Mouse (Mus musculus) heart, embryonic 15.5 days (tissue): ENCODE results near the gene Etv6. TPM values are rescaled to one million over a fixed set of nuclear protein-coding genes. Genes with fewer than 3 reads are reported as not detected.

ENCODE experiments used
- ATAC-seq: fragments of 200-750 bp; cut with Nextera tagmentation; replicated peaks from 2 replicates; pipeline ENCODE4 v1.8.0; 2017; ENCODE audit warnings: low read depth, moderate TSS enrichment; ENCODE audit not compliant: insufficient number of reproducible peaks, insufficient read depth, low FRiP score
- H3K27ac ChIP-seq: fragments of 300-500 bp; sonication (generic); 2 replicates; pipeline ENCODE4 v1.5.1; 2015; ENCODE audit warnings: mild to moderate bottlenecking, inconsistent platforms
- H3K27me3 ChIP-seq: fragments of 300-500 bp; sonication (generic); 2 replicates; pipeline ENCODE4 v1.6.1; 2015; ENCODE audit warnings: inconsistent platforms
- H3K36me3 ChIP-seq: fragments of 300-500 bp; sonication (generic); 2 replicates; pipeline ENCODE4 v1.6.1; 2015; ENCODE audit warnings: mild to moderate bottlenecking, inconsistent platforms
- H3K4me1 ChIP-seq: fragments of 300-500 bp; sonication (generic); replicated peaks from 2 replicates; pipeline ENCODE4 v1.6.1; 2015; ENCODE audit warnings: inconsistent platforms
- H3K4me2 ChIP-seq: fragments of 300-500 bp; sonication (generic); 2 replicates; pipeline ENCODE4 v1.6.1; 2015; ENCODE audit warnings: inconsistent platforms, mild to moderate bottlenecking, moderate library complexity
- H3K4me3 ChIP-seq: fragments of 300-500 bp; sonication (generic); 2 replicates; pipeline ENCODE4 v1.5.1; 2015; ENCODE audit warnings: mild to moderate bottlenecking, inconsistent platforms
- H3K9ac ChIP-seq: fragments of 300-500 bp; sonication (generic); 2 replicates; pipeline ENCODE4 v1.6.1; 2015; ENCODE audit warnings: mild to moderate bottlenecking, inconsistent platforms
- H3K9me3 ChIP-seq: fragments of 300-500 bp; sonication (generic); replicated peaks from 2 replicates; pipeline ENCODE4 v1.6.1; 2016; ENCODE audit warnings: inconsistent platforms
- WGBS: fragments of 180-500 bp; shearing (Covaris S2); methylation state at CpG from one replicate; pipeline ENCODE4 v1.1.7; 2015; ENCODE audit warnings: mixed read lengths; 5-methylcytosine and 5-hydroxymethylcytosine counted together
- polyA plus RNA-seq: library from polyadenylated mRNA; unstranded; fragments of >200 nt; fragmentation: Nextera tagmentation; extraction: Ambion mirVana; gene quantifications from 2 replicates; pipeline ENCODE4 v1.2.1, GENCODE M21; 2015

Etv6 gene
- polyA plus RNA-seq, 1 experiment from 2014 or later, result 9.9 TPM

DNA sequence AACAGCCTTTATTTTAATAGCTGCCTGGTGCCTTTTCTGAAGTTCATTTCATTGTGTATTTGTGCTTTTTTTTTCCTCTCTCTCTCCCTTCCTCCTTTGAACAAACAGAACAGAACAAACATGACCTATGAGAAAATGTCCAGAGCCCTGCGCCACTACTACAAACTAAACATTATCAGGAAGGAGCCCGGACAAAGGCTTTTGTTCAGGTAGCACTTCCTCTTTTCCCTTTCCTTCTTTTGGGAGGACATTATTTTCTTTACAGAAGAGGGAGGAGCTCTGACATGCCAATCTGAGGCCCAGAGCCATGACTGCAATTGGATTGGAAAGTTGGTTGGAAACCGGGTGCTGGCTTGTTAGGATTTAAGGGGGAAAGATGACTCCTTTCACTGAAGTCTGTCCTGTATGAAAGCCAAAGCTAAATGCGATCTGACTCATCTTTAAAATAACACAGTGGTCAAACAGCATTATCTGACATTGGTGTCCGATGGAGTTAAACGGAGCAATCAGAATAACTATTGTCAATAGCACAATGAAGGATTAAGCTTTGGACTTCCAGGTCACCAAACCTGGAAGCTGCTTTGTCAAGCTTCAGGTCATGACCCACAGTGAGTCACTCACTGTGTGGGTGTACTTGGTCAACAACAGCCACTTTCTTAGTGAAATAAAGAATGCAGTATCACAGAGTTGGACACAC, 227.6 kb downstream of the Etv6 start:
- peaks cover 10% of the 10 kb centered on the region for H3K4me1 ChIP-seq
- no peaks in the 10 kb centered on the region for H3K9me3 ChIP-seq
- peaks cover 56% of the 10 kb centered on the region for H3K36me3 ChIP-seq
- peak overlapping the region; percentile 65 for H3K27ac ChIP-seq
- H3K4me2 ChIP-seq, result no peak overlapping the region
- H3K4me3 ChIP-seq, result no peak overlapping the region
- no peaks in the 10 kb centered on the region for H3K27me3 ChIP-seq
- H3K9ac ChIP-seq, result no peak overlapping the region
- 71% methylated on average over 6 of the region's 6 CpGs for WGBS
- ATAC-seq, result no peak; the same call in 1 of the 2 replicates

DNA sequence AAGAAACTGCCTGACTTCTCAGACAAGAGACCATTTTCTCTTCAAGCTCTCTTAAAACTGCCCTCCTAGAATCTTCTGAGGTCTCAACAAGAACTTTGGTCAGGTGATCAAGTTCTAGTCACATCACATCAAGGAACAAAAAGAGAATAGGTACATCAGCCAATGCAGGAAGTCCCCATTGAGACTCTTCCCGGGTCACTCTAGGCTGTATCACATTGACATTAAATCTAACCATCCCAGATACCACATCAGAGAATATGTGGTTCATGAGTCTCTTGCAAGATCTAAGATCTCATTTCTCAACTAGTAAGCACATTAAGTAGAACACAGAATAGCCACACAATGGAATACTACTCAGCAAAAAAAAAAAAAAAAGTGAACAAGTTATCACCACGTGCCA, 238.4 kb downstream of the Etv6 start:
- Histone ChIP-seq H3K9me3 (no peaks in the 10 kb centered on the region), H3K9ac (no peak overlapping the region), H3K27ac (no peak overlapping the region), H3K4me1 (peaks cover 4% of the 10 kb centered on the region; the same call in 1 of the 2 replicates), H3K27me3 (no peaks in the 10 kb centered on the region), H3K36me3 (peaks cover 10% of the 10 kb centered on the region; the same call in 1 of the 2 replicates), H3K4me3 (no peak overlapping the region), H3K4me2 (no peak overlapping the region)
- WGBS, result 79% methylated on average over 2 of the region's 2 CpGs
- ATAC-seq, result no peak

DNA sequence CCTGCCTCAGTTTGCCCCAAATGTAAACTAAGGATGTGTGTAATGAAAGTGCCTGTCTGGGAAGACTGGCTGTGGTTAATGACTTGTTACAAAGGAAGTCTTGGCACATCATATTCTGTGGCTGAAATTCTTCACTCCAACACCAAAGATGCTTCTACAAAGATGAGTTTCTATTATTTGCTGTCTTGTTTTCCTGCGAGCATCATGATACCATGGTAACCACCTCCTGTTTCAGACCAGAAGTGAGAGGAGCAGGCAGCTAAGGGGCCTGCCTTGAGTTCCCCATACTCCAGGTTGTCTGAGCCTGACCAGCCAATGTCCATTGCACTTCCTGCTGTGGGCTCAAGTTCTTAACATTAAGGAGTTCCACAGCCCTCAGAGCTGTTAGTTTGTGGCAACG, 241.5 kb downstream of the Etv6 start:
- no peak overlapping the region for H3K4me3 ChIP-seq
- H3K27ac ChIP-seq, result no peak overlapping the region
- WGBS, result 64% methylated on average over 2 of the region's 2 CpGs
- no peaks in the 10 kb centered on the region for H3K27me3 ChIP-seq
- H3K4me1 ChIP-seq, result peaks cover 4% of the 10 kb centered on the region; the same call in 1 of the 2 replicates
- H3K9me3 ChIP-seq, result no peaks in the 10 kb centered on the region
- no peak for ATAC-seq
- no peak overlapping the region for H3K4me2 ChIP-seq
- no peak overlapping the region for H3K9ac ChIP-seq
- H3K36me3 ChIP-seq, result no peaks in the 10 kb centered on the region

DNA sequence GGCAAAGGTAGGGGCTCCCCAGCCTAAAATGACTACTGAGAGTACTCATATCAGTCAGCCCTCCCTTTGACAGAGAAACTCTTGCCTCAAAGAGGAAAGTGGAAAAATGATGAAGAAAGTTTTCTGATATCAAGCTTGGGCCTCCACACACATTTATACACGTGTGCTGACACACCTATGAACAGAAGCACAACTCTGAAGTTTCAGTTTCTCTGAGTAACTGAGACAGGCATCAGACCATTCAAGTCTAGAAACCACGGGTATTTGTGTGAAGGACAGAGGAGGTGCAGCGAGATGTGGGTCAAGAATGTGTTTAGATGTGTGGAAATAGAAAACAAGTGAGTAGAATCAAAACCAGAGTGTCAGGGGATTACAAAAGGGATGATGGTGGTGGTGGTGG, 246.6 kb downstream of the Etv6 start:
- Histone ChIP-seq H3K27ac (no peak overlapping the region), H3K36me3 (no peaks in the 10 kb centered on the region), H3K9me3 (no peaks in the 10 kb centered on the region), H3K27me3 (no peaks in the 10 kb centered on the region), H3K4me1 (no peaks in the 10 kb centered on the region), H3K4me2 (no peak overlapping the region), H3K9ac (no peak overlapping the region), H3K4me3 (no peak overlapping the region)
- 66% methylated on average over 3 of the region's 3 CpGs for WGBS
- ATAC-seq, result no peak

DNA sequence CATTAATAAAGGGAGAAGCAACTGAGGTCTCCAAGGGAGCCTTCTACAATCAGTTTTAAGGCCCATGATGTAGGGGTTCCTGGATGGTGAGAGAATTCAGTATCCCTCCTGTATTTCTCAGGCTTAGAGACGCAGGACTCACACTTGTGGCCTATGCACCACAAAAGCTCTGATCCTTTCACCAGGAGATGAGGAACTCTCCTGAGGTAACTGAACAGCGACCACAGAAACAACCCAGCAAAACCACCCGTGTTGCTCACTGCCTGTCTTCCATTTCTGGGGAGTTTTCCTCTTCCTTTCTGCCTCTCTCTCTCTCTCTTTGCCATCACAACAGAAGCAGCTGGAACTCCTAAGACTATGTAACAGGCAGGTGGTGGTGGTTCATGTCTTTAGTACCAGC, 256.3 kb downstream of the Etv6 start:
- Histone ChIP-seq H3K9me3 (no peaks in the 10 kb centered on the region), H3K27ac (no peak overlapping the region), H3K4me2 (no peak overlapping the region), H3K27me3 (no peaks in the 10 kb centered on the region), H3K36me3 (no peaks in the 10 kb centered on the region), H3K9ac (no peak overlapping the region), H3K4me1 (peaks cover 6% of the 10 kb centered on the region), H3K4me3 (no peak overlapping the region)
- no peak for ATAC-seq
- WGBS, result 79% methylated on average over 3 of the region's 3 CpGs

DNA sequence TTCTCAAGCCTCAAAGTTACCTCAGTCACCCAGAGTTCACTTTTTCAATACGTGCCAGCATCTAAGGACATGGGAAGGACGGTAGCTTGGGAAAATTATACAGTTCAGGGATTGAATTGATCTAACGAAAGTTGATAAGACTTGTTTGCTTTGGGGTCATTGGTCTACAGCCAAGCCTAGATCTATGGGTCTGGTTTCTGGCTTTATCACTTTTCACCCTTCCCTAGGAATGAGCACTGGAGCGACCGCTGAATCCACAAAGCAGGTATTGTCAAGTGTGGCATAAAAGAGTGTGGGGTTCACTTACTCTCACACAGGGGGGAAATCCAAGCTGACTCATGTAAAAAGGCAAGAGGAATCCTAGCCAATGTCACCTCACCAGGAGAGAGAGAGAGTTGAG, 256.9 kb downstream of the Etv6 start:
- no peaks in the 10 kb centered on the region for H3K9me3 ChIP-seq
- no peaks in the 10 kb centered on the region for H3K27me3 ChIP-seq
- WGBS, result 80% methylated on average over 5 of the region's 5 CpGs
- H3K27ac ChIP-seq, result no peak overlapping the region
- H3K9ac ChIP-seq, result no peak overlapping the region
- no peak overlapping the region for H3K4me3 ChIP-seq
- no peaks in the 10 kb centered on the region for H3K36me3 ChIP-seq
- H3K4me1 ChIP-seq, result peaks cover 6% of the 10 kb centered on the region
- no peak for ATAC-seq
- H3K4me2 ChIP-seq, result no peak overlapping the region

DNA sequence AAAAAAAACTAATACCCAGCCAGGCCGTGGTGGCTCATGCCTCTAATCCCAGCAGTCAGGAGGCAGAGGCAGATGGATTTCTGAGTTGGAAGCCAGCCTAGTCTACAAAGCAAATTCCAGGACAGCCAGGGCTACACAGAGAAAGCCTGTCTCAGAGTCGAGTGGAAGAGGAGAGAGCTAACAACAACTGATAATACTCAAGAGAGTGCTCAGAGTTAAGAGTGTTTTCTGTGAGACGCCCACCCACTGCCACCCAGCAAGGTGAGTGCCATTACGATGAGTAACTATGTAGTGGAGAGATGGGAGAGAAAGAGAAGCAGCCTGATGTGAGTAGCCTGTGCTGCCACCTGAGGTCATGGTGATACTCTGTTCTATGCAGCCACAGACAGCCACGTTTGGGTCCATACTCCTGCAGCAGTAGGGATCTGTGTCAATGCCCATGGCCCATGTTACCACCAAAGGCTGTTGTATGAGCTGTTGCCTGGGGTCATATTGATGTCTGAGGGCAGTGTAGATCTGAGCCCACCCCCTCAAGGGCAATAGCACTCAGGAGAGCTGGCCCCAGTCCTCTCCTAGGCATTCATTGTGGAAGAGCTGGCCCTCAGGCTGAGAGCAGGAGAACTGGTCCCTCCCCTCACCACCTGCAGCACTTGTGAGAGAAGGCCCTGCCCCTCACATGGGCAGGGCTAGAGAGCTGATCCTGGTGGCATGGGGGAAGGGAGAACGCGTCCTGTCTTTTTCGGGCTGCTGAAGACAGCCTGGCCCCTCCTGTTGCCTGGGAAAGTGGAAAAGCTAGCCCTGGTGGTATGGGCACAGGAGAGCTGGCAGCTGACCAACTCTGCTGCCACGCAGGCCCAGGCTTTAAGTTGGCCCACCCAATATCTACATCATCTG, 258.4 kb downstream of the Etv6 start:
- 30% methylated on average over 9 of the region's 9 CpGs for WGBS
- no peak; the same call in 1 of the 2 replicates for ATAC-seq

DNA sequence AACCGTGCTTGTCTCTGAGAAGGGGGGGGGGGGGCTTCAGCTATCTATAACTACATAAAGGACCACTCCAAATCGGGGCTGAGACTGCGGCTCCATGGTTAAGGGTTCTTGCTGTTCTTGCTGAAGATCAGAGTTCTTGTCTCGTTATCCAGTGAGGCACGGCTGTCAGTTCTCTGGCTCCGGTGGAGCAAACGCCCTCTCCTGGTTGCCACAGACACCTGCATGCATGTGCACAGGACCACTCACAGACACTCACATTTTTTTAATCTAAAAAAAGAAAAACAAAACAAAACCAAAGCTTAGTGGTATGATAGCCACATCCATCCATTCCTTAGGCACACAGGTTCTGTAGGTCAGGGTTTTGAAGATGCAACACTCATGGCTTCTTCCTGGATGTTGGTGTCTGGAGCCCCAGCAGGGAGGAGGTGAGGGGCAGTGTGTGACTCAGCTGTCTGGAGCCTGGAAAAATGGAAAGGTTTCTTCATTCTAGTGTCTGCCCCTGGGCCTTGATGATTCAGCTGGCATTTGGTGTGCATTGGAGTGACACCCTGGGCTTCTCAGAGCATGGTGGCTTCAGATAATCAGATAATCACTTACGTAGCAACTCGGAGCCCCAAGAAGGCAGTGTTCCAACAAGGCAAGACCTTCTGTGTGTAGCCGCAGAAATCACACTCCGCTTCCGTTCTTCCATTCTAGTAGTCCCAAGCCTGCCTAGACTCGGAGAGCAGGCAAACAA, 262.6 kb downstream of the Etv6 start:
- 78% methylated on average over 13 of the region's 13 CpGs for whole genome bisulfite sequencing
- Histone ChIP-seq H3K4me3 (no peak overlapping the region), H3K4me2 (no peak overlapping the region), H3K36me3 (no peaks in the 10 kb centered on the region), H3K27me3 (no peaks in the 10 kb centered on the region), H3K9ac (no peak overlapping the region), H3K9me3 (no peaks in the 10 kb centered on the region), H3K27ac (no peak overlapping the region), H3K4me1 (peaks cover 6% of the 10 kb centered on the region)
- no peak for ATAC-seq

More for the DNA sequence above, 258.4 kb downstream of the Etv6 start:
- Histone ChIP-seq H3K4me3 (no peak overlapping the region), H3K9me3 (no peaks in the 10 kb centered on the region), H3K27me3 (no peaks in the 10 kb centered on the region), H3K9ac (no peak overlapping the region), H3K27ac (no peak overlapping the region), H3K4me1 (peaks cover 6% of the 10 kb centered on the region), H3K4me2 (no peak overlapping the region), H3K36me3 (no peaks in the 10 kb centered on the region)

DNA sequence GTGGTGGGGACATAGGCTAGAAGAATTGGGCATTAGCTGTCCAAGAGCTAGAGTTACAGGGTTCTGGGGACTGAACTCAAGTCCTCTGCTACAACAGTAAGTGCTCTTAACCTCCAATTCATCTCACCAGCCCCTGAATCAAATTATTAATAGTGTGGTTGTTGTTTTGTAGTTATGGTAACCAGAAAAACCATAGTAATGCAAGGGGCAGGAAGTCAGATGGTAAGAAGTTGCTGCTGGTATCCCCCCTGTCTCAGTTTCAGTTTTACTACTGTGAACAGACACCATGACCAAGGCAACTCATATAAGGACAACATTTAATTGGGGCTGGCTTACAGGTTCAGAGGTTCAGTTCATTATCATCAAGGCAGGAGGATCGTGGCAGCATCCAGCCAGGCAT, 266.5 kb downstream of the Etv6 start:
- no peak overlapping the region for H3K4me3 ChIP-seq
- H3K27me3 ChIP-seq, result no peaks in the 10 kb centered on the region
- H3K4me2 ChIP-seq, result no peak overlapping the region
- H3K27ac ChIP-seq, result no peak overlapping the region
- no peak overlapping the region for H3K9ac ChIP-seq
- no peaks in the 10 kb centered on the region for H3K36me3 ChIP-seq
- no peaks in the 10 kb centered on the region for H3K9me3 ChIP-seq
- ATAC-seq, result no peak
- WGBS, result 81% methylated on average over 1 of the region's 1 CpGs
- no peaks in the 10 kb centered on the region for H3K4me1 ChIP-seq

DNA sequence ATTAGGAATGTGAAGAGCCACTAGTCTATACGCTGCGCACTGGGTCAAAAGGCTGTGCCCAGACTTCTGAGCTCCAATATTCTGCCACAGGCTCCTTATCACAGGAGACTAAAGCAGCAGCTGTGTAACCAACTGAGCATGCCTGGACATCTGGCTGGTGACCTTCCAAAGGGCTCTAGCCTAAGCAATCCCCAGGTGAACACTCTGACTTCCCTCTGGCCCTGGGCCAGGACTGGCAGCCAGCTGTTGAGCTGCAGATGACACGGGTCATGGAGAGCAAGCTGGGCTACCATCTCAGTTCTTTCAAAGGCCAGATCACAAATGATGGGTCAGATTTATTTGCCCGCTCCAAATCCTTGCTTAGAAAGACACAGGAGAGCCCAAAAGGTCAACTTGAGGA, 275.8 kb downstream of the Etv6 start:
- Histone ChIP-seq H3K27me3 (no peaks in the 10 kb centered on the region), H3K36me3 (no peaks in the 10 kb centered on the region), H3K27ac (no peak overlapping the region), H3K4me2 (no peak overlapping the region), H3K4me3 (no peak overlapping the region), H3K9ac (no peak overlapping the region), H3K4me1 (no peaks in the 10 kb centered on the region), H3K9me3 (no peaks in the 10 kb centered on the region)
- ATAC-seq, result no peak
- WGBS, result 80% methylated on average over 4 of the region's 4 CpGs

DNA sequence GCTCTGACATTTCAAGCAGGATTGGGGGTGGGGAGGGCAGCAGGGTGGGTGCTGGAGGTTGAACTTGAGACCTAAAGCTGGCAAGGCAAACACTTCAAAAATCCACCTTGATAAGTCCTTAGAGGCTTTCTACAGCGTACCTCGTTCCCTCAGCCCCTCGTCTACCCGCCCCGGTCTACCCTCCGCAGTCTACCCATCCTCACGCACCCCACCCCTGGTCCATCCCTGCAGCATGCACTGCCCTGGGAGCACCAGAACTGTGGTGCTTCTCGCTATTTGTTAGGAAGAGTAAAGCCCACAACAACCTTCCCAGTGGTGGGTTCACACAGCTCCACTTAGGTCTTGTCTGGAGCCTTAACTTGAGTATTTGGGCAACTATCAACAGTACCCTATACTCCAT, 277.1 kb downstream of the Etv6 start:
- H3K4me3 ChIP-seq, result no peak overlapping the region
- H3K36me3 ChIP-seq, result no peaks in the 10 kb centered on the region
- no peaks in the 10 kb centered on the region for H3K27me3 ChIP-seq
- 83% methylated on average over 8 of the region's 8 CpGs for WGBS
- H3K9ac ChIP-seq, result no peak overlapping the region
- ATAC-seq, result no peak
- H3K9me3 ChIP-seq, result no peaks in the 10 kb centered on the region
- H3K4me1 ChIP-seq, result no peaks in the 10 kb centered on the region
- no peak overlapping the region for H3K4me2 ChIP-seq
- no peak overlapping the region for H3K27ac ChIP-seq
